Mouse (Mus musculus) neutrophil, adult 83 days (primary cell): ENCODE data around the gene Alb. TPM values are rescaled to one million over a fixed set of nuclear protein-coding genes. Genes with fewer than 3 reads are reported as not detected.

Experiments used
- total RNA-seq, 2 experiments: library from RNA; stranded (reverse); gene quantifications; one replicate each; pipeline ENCODE4 v1.2.4; 2023

The Alb gene
- total RNA-seq = not detected

DNA sequence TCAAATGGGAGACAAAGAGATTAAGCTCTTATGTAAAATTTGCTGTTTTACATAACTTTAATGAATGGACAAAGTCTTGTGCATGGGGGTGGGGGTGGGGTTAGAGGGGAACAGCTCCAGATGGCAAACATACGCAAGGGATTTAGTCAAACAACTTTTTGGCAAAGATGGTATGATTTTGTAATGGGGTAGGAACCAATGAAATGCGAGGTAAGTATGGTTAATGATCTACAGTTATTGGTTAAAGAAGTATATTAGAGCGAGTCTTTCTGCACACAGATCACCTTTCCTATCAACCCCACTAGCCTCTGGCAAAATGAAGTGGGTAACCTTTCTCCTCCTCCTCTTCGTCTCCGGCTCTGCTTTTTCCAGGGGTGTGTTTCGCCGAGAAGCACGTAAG, at the start of gene Alb:
Gene Alb (plus strand): TSS at position 279 of the 400 bp plus-strand sequence.

GRCm38 (mm10) chr5:90490518-90490917, 29.8 kb downstream of the Alb start, which contains the start of gene Afp:
Gene Afp (plus strand): TSS chr5:90490737.

DNA sequence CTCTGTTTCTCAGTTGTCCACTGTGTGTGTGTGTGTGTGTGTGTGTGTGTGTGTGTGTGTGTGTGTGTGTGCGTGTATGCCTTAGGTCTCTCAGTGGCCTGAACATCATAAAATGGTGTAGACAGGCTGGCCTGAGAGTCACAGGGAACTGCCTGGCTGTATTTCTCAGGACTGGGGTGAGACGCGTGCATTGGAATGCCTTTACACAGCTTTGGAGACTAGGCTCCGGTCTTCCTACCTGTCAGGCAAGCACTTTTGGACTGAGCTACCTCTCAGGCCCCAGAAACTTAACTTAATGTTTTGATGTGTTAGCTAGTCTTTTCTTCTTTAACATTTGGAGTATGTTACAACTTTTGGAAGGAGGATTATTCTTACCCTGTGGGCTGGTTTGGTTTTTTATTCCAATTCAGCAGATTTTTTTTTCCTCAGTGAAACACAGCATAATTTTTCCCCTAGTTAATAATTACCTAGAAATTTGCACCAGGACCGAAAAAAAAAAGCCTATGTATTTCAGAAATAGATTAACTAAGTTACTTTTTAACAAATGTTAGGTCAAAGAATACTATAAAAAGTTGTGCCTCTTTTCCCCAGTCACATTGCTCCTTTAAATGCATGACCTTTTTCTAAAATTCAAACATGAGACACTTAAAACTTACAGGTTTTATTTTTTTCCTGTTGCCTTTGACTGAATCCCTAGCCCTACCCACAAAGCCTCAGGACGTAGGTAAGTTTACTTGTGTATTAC, 57.8 kb downstream of the Alb start, which contains the start of gene Afm:
Gene Afm (plus strand): TSS at position 577 of the 745 bp plus-strand sequence.

Other genes with a start within 250 kb of the Alb start
- gene Cox18, start 236.9 kb upstream of the Alb start, total RNA-seq = 1 to 10 TPM; 4.8 to 7.5 TPM
- gene Ankrd17, start 94.3 kb upstream of the Alb start, total RNA-seq = 10 to 100 TPM; 63.1 to 76.8 TPM
- gene Gm9958, start 93.7 kb upstream of the Alb start, total RNA-seq = 1 to 10 TPM; 1.2 to 1.3 TPM
- not detected for gene Afp, start 29.8 kb downstream of the Alb start, total RNA-seq
- gene Afm, start 58.0 kb downstream of the Alb start, total RNA-seq = not detected
- gene 5830473C10Rik, start 100.2 kb downstream of the Alb start, total RNA-seq = not detected
- gene Rassf6, start 179.8 kb downstream of the Alb start, total RNA-seq = under 1 TPM; 0.15 to 0.53 TPM